Mouse (Mus musculus) cortical plate, adult 2 months (tissue): ENCODE data around the gene Rad23a. TPM values are rescaled to one million over a fixed set of nuclear protein-coding genes. Genes with fewer than 3 reads are reported as not detected.
A peak's percentile ranks its signal among the peaks of the same experiment; 100 is the strongest.

Source experiments
- H3K27ac ChIP-seq: fragments of 200-500 bp; 2 replicates; pipeline ENCODE4 v1.5.1; 2012; ENCODE audit warnings: low read length, control low read depth, inconsistent platforms; ENCODE audit not compliant: insufficient read depth
- H3K4me1 ChIP-seq: fragments of 200-500 bp; 2 replicates; pipeline ENCODE4 v1.6.1; 2011; ENCODE audit warnings: low read length; ENCODE audit not compliant: control insufficient read depth, insufficient read depth
- H3K4me3 ChIP-seq: fragments of 200-500 bp; 2 replicates; pipeline ENCODE4 v1.5.1; 2011; ENCODE audit warnings: mild to moderate bottlenecking, low read length, control low read depth; ENCODE audit not compliant: insufficient read depth
- CTCF ChIP-seq: fragments of 200-500 bp; IDR thresholded peaks from 2 replicates; pipeline ENCODE4 v1.5.1; 2011; ENCODE audit warnings: mild to moderate bottlenecking, control low read depth, low read length; ENCODE audit not compliant: insufficient read depth; ENCODE audit errors: extremely low read depth
- POLR2A ChIP-seq: fragments of 200-500 bp; IDR thresholded peaks from 2 replicates; pipeline ENCODE4 v1.6.1; 2011; ENCODE audit warnings: mild to moderate bottlenecking, low read length, control low read depth; ENCODE audit not compliant: insufficient read depth; ENCODE audit errors: extremely low read depth
- polyA plus RNA-seq: library from polyadenylated mRNA; depleted of rRNA; stranded (reverse); fragments of >200 nt; gene quantifications from 2 replicates; pipeline ENCODE4 v1.2.3, GENCODE M21; 2012

The Rad23a gene
- polyA plus RNA-seq, 1 experiment: 84.7 TPM

GRCm38 (mm10) chr8:84792429-84792947 is 48.0 kb downstream of the Rad23a start:
- Histone ChIP-seq H3K4me1 (peaks cover 28% of the 10 kb centered on the region), H3K27ac (no peak overlapping the region), H3K4me3 (no peak overlapping the region)
- TF ChIP-seq CTCF: no peak
- TF ChIP-seq POLR2A: no peak

GRCm38 (mm10) chr8:84790537-84790936 is 49.9 kb downstream of the Rad23a start:
- Histone ChIP-seq H3K4me3 (no peak overlapping the region), H3K4me1 (peaks cover 30% of the 10 kb centered on the region), H3K27ac (peak overlapping the region; percentile 57)
- no peak for TF ChIP-seq CTCF
- no peak for TF ChIP-seq POLR2A

DNA sequence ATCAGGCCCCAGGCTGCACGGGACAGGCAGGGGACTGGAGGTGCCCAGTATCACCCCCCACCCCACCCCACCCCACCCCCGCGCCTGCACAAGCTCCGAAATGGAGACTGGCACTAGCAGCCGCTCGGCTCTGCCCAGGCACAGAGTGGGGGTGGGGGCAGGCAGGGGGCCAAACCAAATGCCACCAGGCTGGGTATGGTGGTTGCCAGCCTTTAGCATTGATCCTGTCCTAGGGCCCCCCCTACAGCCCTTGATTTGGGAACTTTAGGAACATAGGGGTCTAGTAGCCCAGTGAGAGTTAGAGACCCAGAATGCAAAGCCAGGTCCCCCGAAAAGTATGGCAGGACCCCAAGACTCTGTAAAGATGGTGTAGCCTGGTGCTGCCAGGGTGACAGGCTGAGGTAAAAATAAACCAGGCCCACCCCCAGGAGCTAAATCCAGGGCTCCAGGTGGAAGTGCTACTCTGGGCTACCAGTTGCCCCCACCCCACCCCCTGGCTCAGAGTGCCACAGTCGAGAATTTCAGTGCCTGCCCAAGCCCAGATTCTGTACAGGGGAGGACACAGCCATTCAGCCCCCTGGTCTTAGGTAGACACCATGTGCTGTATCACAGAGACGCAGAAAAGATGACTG is 50.5 kb downstream of the Rad23a start:
- Histone ChIP-seq H3K4me1 (peaks cover 29% of the 10 kb centered on the region), H3K4me3 (no peak overlapping the region)

GRCm38 (mm10) chr8:84789345-84789744 is 51.1 kb downstream of the Rad23a start:
- peaks cover 24% of the 10 kb centered on the region for H3K4me1 ChIP-seq

More for the DNA sequence above, 50.5 kb downstream of the Rad23a start:
- H3K27ac ChIP-seq: peak overlapping the region; percentile 57
- TF ChIP-seq POLR2A: no peak

GRCm38 (mm10) chr8:84788896-84789295 is 51.6 kb downstream of the Rad23a start:
- peak overlapping the region; percentile 57 for H3K27ac ChIP-seq
- H3K4me1 ChIP-seq: peaks cover 24% of the 10 kb centered on the region
- no peak overlapping the region for H3K4me3 ChIP-seq
- TF ChIP-seq POLR2A (no peak), CTCF (no peak)

More at GRCm38 (mm10) chr8:84789345-84789744, 51.1 kb downstream of the Rad23a start:
- H3K27ac ChIP-seq: peak overlapping the region; percentile 52
- H3K4me3 ChIP-seq: no peak overlapping the region
- TF ChIP-seq CTCF (no peak), POLR2A (no peak)

DNA sequence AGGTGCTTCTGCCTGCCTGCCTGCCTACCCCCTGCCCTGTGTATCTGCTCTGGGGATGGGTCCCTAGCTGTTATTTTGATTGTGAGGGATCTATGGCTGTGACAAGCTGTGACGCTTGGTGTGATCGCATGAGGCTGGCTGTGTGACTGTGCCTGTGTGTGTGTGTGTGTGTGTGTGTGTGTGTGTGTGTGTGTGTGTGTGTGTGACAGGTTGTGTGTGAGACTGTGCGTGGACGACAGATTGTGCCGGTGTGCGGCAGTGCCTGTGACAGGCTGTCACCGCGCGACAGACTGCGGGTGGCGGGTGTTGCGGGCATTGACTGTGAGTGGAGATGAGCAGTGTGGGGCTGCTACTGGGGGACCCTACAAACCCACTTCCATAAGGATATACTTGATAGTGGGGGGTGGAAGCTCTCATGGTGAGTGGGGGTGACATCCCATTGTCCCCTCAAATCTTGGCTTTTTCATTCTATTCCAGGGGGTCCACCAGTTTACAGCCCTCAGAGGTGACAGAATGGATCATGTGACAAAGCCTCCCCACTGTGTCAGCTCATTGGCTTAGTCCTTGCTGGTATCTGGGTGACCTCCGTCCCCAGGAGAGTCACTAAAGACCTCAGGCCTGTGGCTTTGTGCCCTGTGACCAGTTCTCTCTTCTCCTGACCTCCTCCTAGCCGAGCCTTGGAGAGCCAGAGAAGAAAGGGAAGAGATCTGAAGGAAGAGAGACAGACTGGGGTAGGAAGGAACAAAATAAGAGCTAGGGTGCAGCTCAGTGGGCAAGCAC is 52.8 kb downstream of the Rad23a start:
- peaks cover 17% of the 10 kb centered on the region for H3K4me1 ChIP-seq
- H3K4me3 ChIP-seq: no peak overlapping the region
- TF ChIP-seq CTCF (no peak), POLR2A (no peak)
- peak overlapping the region; percentile 62; the same call in 1 of the 2 replicates for H3K27ac ChIP-seq

DNA sequence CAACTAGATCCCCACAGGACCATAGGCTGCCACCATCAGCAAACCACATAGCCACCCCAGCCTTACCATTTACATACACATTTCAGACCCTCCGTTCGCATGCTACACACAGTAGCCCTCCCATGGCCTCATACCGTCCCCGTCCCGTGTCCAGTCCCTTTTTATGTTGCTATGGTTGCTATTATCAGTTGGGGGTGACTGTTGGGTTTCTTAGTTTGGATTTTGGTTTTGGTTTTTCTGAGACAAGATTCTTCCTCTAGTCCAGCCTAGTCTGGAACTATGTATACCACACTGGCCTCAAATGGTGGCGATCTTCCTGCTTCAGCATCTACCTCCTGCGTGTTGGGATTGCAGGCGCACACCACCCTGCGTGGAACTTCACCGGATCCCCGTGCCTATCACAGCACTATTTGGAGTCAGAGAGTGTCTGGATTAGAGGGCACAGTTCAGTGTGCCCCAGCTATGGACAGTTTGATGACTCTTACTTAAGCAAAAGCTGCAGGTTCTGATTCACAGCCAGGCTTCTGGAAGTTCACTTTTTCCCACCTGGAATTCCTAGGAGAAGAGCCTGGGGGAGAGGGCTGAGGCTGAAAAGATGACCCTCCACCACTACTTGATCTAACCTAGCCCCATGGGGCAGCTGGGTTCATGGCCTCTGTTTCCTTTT is 53.5 kb downstream of the Rad23a start:
- TF ChIP-seq POLR2A (no peak), CTCF (no peak)
- Histone ChIP-seq H3K27ac (peak overlapping the region; percentile 62), H3K4me1 (peaks cover 20% of the 10 kb centered on the region), H3K4me3 (no peak overlapping the region)

- peaks cover 26% of the 10 kb centered on the region for H3K4me1 ChIP-seq
- H3K4me3 ChIP-seq: peak overlapping the region; percentile 38; the same call in 1 of the 2 replicates
- H3K27ac ChIP-seq: peak overlapping the region; percentile 97
- no peak for TF ChIP-seq CTCF
These were observed 54.4 kb downstream of the Rad23a start for GRCm38 (mm10) chr8:84785756-84786677.

DNA sequence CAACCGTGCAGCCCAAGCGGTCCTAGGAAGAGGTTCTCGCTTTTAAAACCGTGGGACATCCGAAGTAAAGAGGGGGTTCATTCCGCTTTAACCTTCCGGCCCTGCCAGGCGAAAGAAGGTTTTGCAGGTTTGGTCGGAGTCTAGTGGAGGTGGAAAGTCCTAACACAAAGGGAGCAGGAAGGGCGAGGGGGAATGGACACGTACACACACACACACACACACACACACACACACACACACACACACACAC is 55.0 kb downstream of the Rad23a start:
- no peak for TF ChIP-seq CTCF
- no peak for TF ChIP-seq POLR2A
- Histone ChIP-seq H3K4me3 (peak overlapping the region; percentile 38; the same call in 1 of the 2 replicates), H3K4me1 (peaks cover 28% of the 10 kb centered on the region), H3K27ac (peak overlapping the region; percentile 97)
